Mouse (Mus musculus): ENCODE data around the gene Vmn1r157. TPM values are rescaled to one million over a fixed set of nuclear protein-coding genes. Genes with fewer than 3 reads are reported as not detected.
"Not testable (repeated sequence)": the region's sequence is repeated elsewhere in the genome, so short reads cannot be mapped to it uniquely, and the experiment has no call there.

Vmn1r157 gene
- polyA plus RNA-seq (2014; fragmentation: Nextera tagmentation; extraction: Ambion mirVana), result not detected in 2 replicates

DNA sequence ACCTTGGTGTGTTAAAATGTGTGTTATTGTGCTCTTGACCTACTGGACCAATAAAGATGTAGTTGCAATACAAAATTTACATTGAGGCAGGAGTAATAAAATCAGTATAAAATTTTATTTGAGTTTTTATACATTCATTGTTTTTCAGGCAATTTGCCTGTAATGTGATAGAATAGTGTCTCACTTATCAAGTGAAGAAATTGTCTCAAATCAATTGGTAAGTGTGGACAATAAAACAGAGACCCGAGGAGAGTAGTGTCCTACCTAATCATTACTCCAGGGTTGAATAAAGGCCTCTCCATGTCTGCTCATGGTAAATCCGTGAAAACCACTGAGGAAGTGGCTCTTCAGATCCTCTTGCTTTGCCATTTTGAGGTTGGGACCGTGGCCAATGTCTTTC is at the start of gene Vmn1r157:
Gene Vmn1r157, plus strand, starts transcription at position 301 of the 400 bp plus-strand sequence.
- not testable (repeated sequence) for H3K4me1 ChIP-seq (replicated peaks; ENCODE audit: control insufficient read depth, insufficient read depth, low read length); H3K9ac ChIP-seq (ENCODE audit: low read depth, low read length); ATAC-seq (ENCODE audit: low FRiP score); DNase-seq (ENCODE audit: low spot score); H3K27ac ChIP-seq (ENCODE audit: low read depth, low read length); H3K27me3 ChIP-seq (ENCODE audit: control insufficient read depth, insufficient read depth, low read length); H3K4me3 ChIP-seq (ENCODE audit: low read depth, low read length); H3K4me2 ChIP-seq (replicated peaks; ENCODE audit: low read depth, low read length); H3K9me3 ChIP-seq (ENCODE audit: control insufficient read depth, low read length); H3K36me3 ChIP-seq (ENCODE audit: control insufficient read depth, insufficient read depth, low read length)
- 42% methylated on average over 2 of the region's 3 CpGs for WGBS

- H3K9me3 ChIP-seq (ENCODE audit: control insufficient read depth, low read length); H3K4me3 ChIP-seq (ENCODE audit: low read depth, low read length); H3K4me2 ChIP-seq (replicated peaks; ENCODE audit: low read depth, low read length); DNase-seq (ENCODE audit: low spot score); H3K27me3 ChIP-seq (ENCODE audit: control insufficient read depth, insufficient read depth, low read length); H3K9ac ChIP-seq (ENCODE audit: low read depth, low read length); H3K27ac ChIP-seq (ENCODE audit: low read depth, low read length); ATAC-seq (ENCODE audit: low FRiP score); H3K4me1 ChIP-seq (replicated peaks; ENCODE audit: control insufficient read depth, insufficient read depth, low read length); H3K36me3 ChIP-seq (ENCODE audit: control insufficient read depth, insufficient read depth, low read length): not testable (repeated sequence)
- WGBS, result no CpG with 5 or more reads among the region's 1 CpGs
Measured at GRCm38 (mm10) chr7:22719610-22720009, 41.9 kb upstream of the Vmn1r157 start, which contains the start of gene Gm4567. Gm4567 (minus strand) TSS chr7:22719710.

GRCm38 (mm10) chr7:22775981-22776380 is 14.5 kb downstream of the Vmn1r157 start:
- not testable (repeated sequence) for H3K4me3 ChIP-seq (ENCODE audit: low read depth, low read length); ATAC-seq (ENCODE audit: low FRiP score); H3K36me3 ChIP-seq (ENCODE audit: control insufficient read depth, insufficient read depth, low read length); DNase-seq (ENCODE audit: low spot score); H3K9ac ChIP-seq (ENCODE audit: low read depth, low read length); H3K27ac ChIP-seq (ENCODE audit: low read depth, low read length); H3K4me1 ChIP-seq (replicated peaks; ENCODE audit: control insufficient read depth, insufficient read depth, low read length); H3K9me3 ChIP-seq (ENCODE audit: control insufficient read depth, low read length); H3K4me2 ChIP-seq (replicated peaks; ENCODE audit: low read depth, low read length); H3K27me3 ChIP-seq (ENCODE audit: control insufficient read depth, insufficient read depth, low read length)
- 92% methylated on average over 6 of the region's 11 CpGs for WGBS

DNA sequence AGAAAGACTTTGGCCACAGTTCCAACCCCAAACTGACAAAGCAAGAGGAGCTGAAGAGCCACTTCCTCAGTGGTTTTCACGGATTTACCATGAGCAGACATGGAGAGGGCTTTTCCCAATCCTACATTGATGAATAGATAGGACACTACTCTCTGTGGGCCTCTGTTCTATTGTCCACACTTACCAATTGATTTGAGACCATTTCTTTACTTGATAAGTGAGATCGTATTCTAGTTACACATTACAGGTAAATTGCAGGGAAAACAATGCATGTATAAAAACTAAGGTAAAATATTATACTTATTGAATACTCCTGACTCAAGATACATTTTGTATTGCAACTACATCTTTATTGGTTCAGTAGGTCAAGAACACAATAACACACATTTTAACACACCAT is 29.2 kb downstream of the Vmn1r157 start, which contains the start of gene Vmn1r158:
Gene Vmn1r158, minus strand, starts transcription at position 101 of the 400 bp plus-strand sequence.
- H3K4me2 ChIP-seq (replicated peaks; ENCODE audit: low read depth, low read length); H3K36me3 ChIP-seq (ENCODE audit: control insufficient read depth, insufficient read depth, low read length); H3K27ac ChIP-seq (ENCODE audit: low read depth, low read length); H3K4me3 ChIP-seq (ENCODE audit: low read depth, low read length); H3K27me3 ChIP-seq (ENCODE audit: control insufficient read depth, insufficient read depth, low read length); H3K9ac ChIP-seq (ENCODE audit: low read depth, low read length); DNase-seq (ENCODE audit: low spot score); H3K9me3 ChIP-seq (ENCODE audit: control insufficient read depth, low read length); ATAC-seq (ENCODE audit: low FRiP score); H3K4me1 ChIP-seq (replicated peaks; ENCODE audit: control insufficient read depth, insufficient read depth, low read length): not testable (repeated sequence)
- WGBS, result 63% methylated on average over 2 of the region's 2 CpGs

Other genes starting within 250 kb of the Vmn1r157 start
- not detected in 2 replicates for gene Vmn1r152, start 238.7 kb upstream of the Vmn1r157 start, polyA plus RNA-seq (2014; fragmentation: Nextera tagmentation; extraction: Ambion mirVana)
- gene Gm8677, start 226.8 kb upstream of the Vmn1r157 start, polyA plus RNA-seq (2014; fragmentation: Nextera tagmentation; extraction: Ambion mirVana), result not detected in 2 replicates
- gene Gm4201, start 196.4 kb upstream of the Vmn1r157 start, polyA plus RNA-seq (2014; fragmentation: Nextera tagmentation; extraction: Ambion mirVana), result not detected in 2 replicates
- not detected in 2 replicates for gene Gm4565, start 173.6 kb upstream of the Vmn1r157 start, polyA plus RNA-seq (2014; fragmentation: Nextera tagmentation; extraction: Ambion mirVana)
- gene Vmn1r155, start 103.7 kb upstream of the Vmn1r157 start, polyA plus RNA-seq (2014; fragmentation: Nextera tagmentation; extraction: Ambion mirVana), result not detected in 2 replicates
- not detected in 2 replicates for gene Gm8693, start 69.4 kb upstream of the Vmn1r157 start, polyA plus RNA-seq (2014; fragmentation: Nextera tagmentation; extraction: Ambion mirVana)
- gene Gm4567, start 42.0 kb upstream of the Vmn1r157 start, polyA plus RNA-seq (2014; fragmentation: Nextera tagmentation; extraction: Ambion mirVana), result not detected in 2 replicates
- not detected in 2 replicates for gene Vmn1r158, start 29.1 kb downstream of the Vmn1r157 start, polyA plus RNA-seq (2014; fragmentation: Nextera tagmentation; extraction: Ambion mirVana)
- gene Vmn1r159, start 81.9 kb downstream of the Vmn1r157 start, polyA plus RNA-seq (2014; fragmentation: Nextera tagmentation; extraction: Ambion mirVana), result not detected in 2 replicates
- gene Vmn1r160, start 109.5 kb downstream of the Vmn1r157 start, polyA plus RNA-seq (2014; fragmentation: Nextera tagmentation; extraction: Ambion mirVana), result not detected in 2 replicates
- not detected in 2 replicates for gene Gm4214, start 223.0 kb downstream of the Vmn1r157 start, polyA plus RNA-seq (2014; fragmentation: Nextera tagmentation; extraction: Ambion mirVana)

Measured in hindbrain, embryonic 11.5 days (tissue).